Mouse (Mus musculus): ENCODE measurements around the gene Ropn1l. TPM values are rescaled to one million over a fixed set of nuclear protein-coding genes. Genes with fewer than 3 reads are reported as not detected.
A peak's percentile ranks its signal among the peaks of the same experiment; 100 is the strongest.

Gene Ropn1l
- 1,399 and 1,539 TPM in 2 replicates for polyA plus RNA-seq (2012; rRNA removed)

GRCm38 (mm10) chr15:31453098-31453916 is at the start of gene Ropn1l:
TSS of gene Ropn1l (minus strand) at chr15:31453737.
- H3K27me3 ChIP-seq (ENCODE audit: control insufficient read depth, insufficient read depth, low read length) = no peaks in the 10 kb centered on the region
- peaks cover 3% of the 10 kb centered on the region for H3K36me3 ChIP-seq (ENCODE audit: control insufficient read depth, insufficient read depth, low read length)
- H3K4me1 ChIP-seq (ENCODE audit: control insufficient read depth, insufficient read depth, low read length) = no peaks in the 10 kb centered on the region
- no peak for TF ChIP-seq CTCF (IDR thresholded peaks at IDR 0.05; ENCODE audit: control insufficient read depth, insufficient read depth, insufficient replicate concordance, low read depth, low read length)
- TF ChIP-seq POLR2A (IDR thresholded peaks at IDR 0.05; ENCODE audit: control insufficient read depth, low read depth, low read length) = peak; percentile 99
- peak within 1 kb of the TSS; percentile 100 for H3K27ac ChIP-seq (ENCODE audit: control insufficient read depth, insufficient read depth, low read depth, low read length)
- peak within 1 kb of the TSS; percentile 98 for H3K4me3 ChIP-seq (ENCODE audit: control insufficient read depth, low read depth, low read length)

- TF ChIP-seq CTCF (IDR thresholded peaks at IDR 0.05; ENCODE audit: control insufficient read depth, insufficient read depth, insufficient replicate concordance, low read depth, low read length) = no peak
- TF ChIP-seq POLR2A (IDR thresholded peaks at IDR 0.05; ENCODE audit: control insufficient read depth, low read depth, low read length) = no peak
- Histone ChIP-seq H3K27me3 (ENCODE audit: control insufficient read depth, insufficient read depth, low read length) (no peaks in the 10 kb centered on the region), H3K4me3 (ENCODE audit: control insufficient read depth, low read depth, low read length) (no peak overlapping the region), H3K27ac (ENCODE audit: control insufficient read depth, insufficient read depth, low read depth, low read length) (no peak overlapping the region), H3K4me1 (ENCODE audit: control insufficient read depth, insufficient read depth, low read length) (no peaks in the 10 kb centered on the region), H3K36me3 (ENCODE audit: control insufficient read depth, insufficient read depth, low read length) (peaks cover 2% of the 10 kb centered on the region; the same call in 1 of the 2 replicates)
Measured at GRCm38 (mm10) chr15:31502996-31503395, 49.5 kb upstream of the Ropn1l start.

- TF ChIP-seq CTCF (IDR thresholded peaks at IDR 0.05; ENCODE audit: control insufficient read depth, insufficient read depth, insufficient replicate concordance, low read depth, low read length) (no peak), POLR2A (IDR thresholded peaks at IDR 0.05; ENCODE audit: control insufficient read depth, low read depth, low read length) (no peak)
- no peak overlapping the region for H3K4me3 ChIP-seq (ENCODE audit: control insufficient read depth, low read depth, low read length)
- no peaks in the 10 kb centered on the region for H3K27me3 ChIP-seq (ENCODE audit: control insufficient read depth, insufficient read depth, low read length)
- no peaks in the 10 kb centered on the region for H3K4me1 ChIP-seq (ENCODE audit: control insufficient read depth, insufficient read depth, low read length)
- peaks cover 2% of the 10 kb centered on the region; the same call in 1 of the 2 replicates for H3K36me3 ChIP-seq (ENCODE audit: control insufficient read depth, insufficient read depth, low read length)
- H3K27ac ChIP-seq (ENCODE audit: control insufficient read depth, insufficient read depth, low read depth, low read length) = no peak overlapping the region
Measured at GRCm38 (mm10) chr15:31502313-31502712, 48.8 kb upstream of the Ropn1l start.

GRCm38 (mm10) chr15:31494803-31495202 is 41.3 kb upstream of the Ropn1l start:
- H3K36me3 ChIP-seq (ENCODE audit: control insufficient read depth, insufficient read depth, low read length) = peaks cover 5% of the 10 kb centered on the region; the same call in 1 of the 2 replicates
- H3K27me3 ChIP-seq (ENCODE audit: control insufficient read depth, insufficient read depth, low read length) = no peaks in the 10 kb centered on the region
- H3K4me1 ChIP-seq (ENCODE audit: control insufficient read depth, insufficient read depth, low read length) = no peaks in the 10 kb centered on the region
- TF ChIP-seq CTCF (IDR thresholded peaks at IDR 0.05; ENCODE audit: control insufficient read depth, insufficient read depth, insufficient replicate concordance, low read depth, low read length) (no peak), POLR2A (IDR thresholded peaks at IDR 0.05; ENCODE audit: control insufficient read depth, low read depth, low read length) (no peak)
- no peak overlapping the region for H3K27ac ChIP-seq (ENCODE audit: control insufficient read depth, insufficient read depth, low read depth, low read length)
- H3K4me3 ChIP-seq (ENCODE audit: control insufficient read depth, low read depth, low read length) = no peak overlapping the region

GRCm38 (mm10) chr15:31494310-31494709 is 40.8 kb upstream of the Ropn1l start:
- Histone ChIP-seq H3K27ac (ENCODE audit: control insufficient read depth, insufficient read depth, low read depth, low read length) (no peak overlapping the region), H3K4me1 (ENCODE audit: control insufficient read depth, insufficient read depth, low read length) (no peaks in the 10 kb centered on the region), H3K36me3 (ENCODE audit: control insufficient read depth, insufficient read depth, low read length) (peaks cover 5% of the 10 kb centered on the region; the same call in 1 of the 2 replicates), H3K4me3 (ENCODE audit: control insufficient read depth, low read depth, low read length) (no peak overlapping the region), H3K27me3 (ENCODE audit: control insufficient read depth, insufficient read depth, low read length) (no peaks in the 10 kb centered on the region)
- TF ChIP-seq CTCF (IDR thresholded peaks at IDR 0.05; ENCODE audit: control insufficient read depth, insufficient read depth, insufficient replicate concordance, low read depth, low read length) (no peak), POLR2A (IDR thresholded peaks at IDR 0.05; ENCODE audit: control insufficient read depth, low read depth, low read length) (no peak)

- TF ChIP-seq CTCF (IDR thresholded peaks at IDR 0.05; ENCODE audit: control insufficient read depth, insufficient read depth, insufficient replicate concordance, low read depth, low read length) (no peak), POLR2A (IDR thresholded peaks at IDR 0.05; ENCODE audit: control insufficient read depth, low read depth, low read length) (no peak)
- Histone ChIP-seq H3K4me3 (ENCODE audit: control insufficient read depth, low read depth, low read length) (no peak overlapping the region), H3K27me3 (ENCODE audit: control insufficient read depth, insufficient read depth, low read length) (no peaks in the 10 kb centered on the region), H3K27ac (ENCODE audit: control insufficient read depth, insufficient read depth, low read depth, low read length) (no peak overlapping the region), H3K4me1 (ENCODE audit: control insufficient read depth, insufficient read depth, low read length) (no peaks in the 10 kb centered on the region), H3K36me3 (ENCODE audit: control insufficient read depth, insufficient read depth, low read length) (no peaks in the 10 kb centered on the region; the same call in none of the 2 replicates)
Measured at GRCm38 (mm10) chr15:31487407-31487806, 33.9 kb upstream of the Ropn1l start.

- TF ChIP-seq CTCF (IDR thresholded peaks at IDR 0.05; ENCODE audit: control insufficient read depth, insufficient read depth, insufficient replicate concordance, low read depth, low read length) = no peak
- TF ChIP-seq POLR2A (IDR thresholded peaks at IDR 0.05; ENCODE audit: control insufficient read depth, low read depth, low read length) = no peak
- H3K36me3 ChIP-seq (ENCODE audit: control insufficient read depth, insufficient read depth, low read length) = no peaks in the 10 kb centered on the region; the same call in 1 of the 2 replicates
- no peaks in the 10 kb centered on the region for H3K4me1 ChIP-seq (ENCODE audit: control insufficient read depth, insufficient read depth, low read length)
- H3K4me3 ChIP-seq (ENCODE audit: control insufficient read depth, low read depth, low read length) = no peak overlapping the region
- no peaks in the 10 kb centered on the region for H3K27me3 ChIP-seq (ENCODE audit: control insufficient read depth, insufficient read depth, low read length)
- no peak overlapping the region for H3K27ac ChIP-seq (ENCODE audit: control insufficient read depth, insufficient read depth, low read depth, low read length)
Measured at GRCm38 (mm10) chr15:31476678-31477077, 23.1 kb upstream of the Ropn1l start.
